8 mouse cellular contexts compared by ENCODE assay signal in the genomic region with DNA sequence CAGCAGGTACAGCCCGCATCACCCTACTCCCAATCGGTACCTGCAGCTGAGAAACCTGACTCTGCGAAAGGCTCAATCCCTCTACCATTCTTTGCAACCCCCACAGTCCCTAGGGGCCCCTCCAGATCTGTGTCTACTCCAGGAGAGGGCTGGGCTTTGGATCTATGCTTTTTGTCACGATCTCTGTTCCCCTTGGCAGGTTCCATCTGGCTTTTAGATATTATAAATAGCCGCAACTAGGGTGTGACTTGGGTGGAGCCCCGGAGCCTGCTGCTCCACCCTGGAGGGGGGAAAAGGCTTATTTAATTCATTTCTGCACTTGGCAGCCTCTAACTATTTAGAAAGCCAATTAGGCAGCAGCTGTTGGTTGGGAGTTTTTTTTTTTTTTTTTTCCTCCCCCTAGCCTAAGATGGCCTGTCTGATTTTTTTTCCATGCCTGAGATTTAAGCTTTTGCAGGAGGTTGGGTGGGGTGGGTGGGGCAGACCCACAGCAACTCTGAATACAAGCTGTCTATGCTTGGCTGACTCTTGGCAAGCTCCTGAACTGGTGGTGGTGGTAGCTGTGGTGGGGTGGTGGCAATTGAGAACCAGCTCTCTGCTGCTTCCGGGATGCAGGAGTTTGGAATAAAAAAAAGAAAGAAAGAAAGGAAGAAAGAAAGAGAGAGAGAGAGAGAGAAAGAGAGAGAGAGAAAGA.
DNase-seq lines count a peak whose midpoint lies in the region; ATAC-seq lines count a peak whose summit lies in the region.

No protein-coding gene starts in this region.

- H3K27me3 ChIP-seq in forebrain, embryonic 12.5 days: no peaks in the 10 kb centered on the region
- no peaks in the 10 kb centered on the region for H3K27me3 ChIP-seq in hindbrain, embryonic 10.5 days (ENCODE audit: insufficient read depth, poor library complexity, severe bottlenecking)
- H3K27me3 ChIP-seq in liver, embryonic 13.5 days: 0 out of 2 replicates have a peak, but pooled peaks cover 5% of the 10 kb centered on the region
- H3K27me3 ChIP-seq in neural tube, embryonic 15.5 days (replicated peaks): no peaks in the 10 kb centered on the region

- H3K36me3 ChIP-seq in forebrain, embryonic 12.5 days (replicated peaks): no peaks in the 10 kb centered on the region
- no peaks in the 10 kb centered on the region for H3K36me3 ChIP-seq in hindbrain, embryonic 10.5 days
- 0 out of 2 replicates have a peak, but pooled peaks cover 3% of the 10 kb centered on the region for H3K36me3 ChIP-seq in liver, embryonic 13.5 days
- H3K36me3 ChIP-seq in neural tube, embryonic 15.5 days: no peaks in the 10 kb centered on the region

- no peak overlapping the region for H3K4me3 ChIP-seq in forebrain, embryonic 12.5 days (replicated peaks)
- no peak overlapping the region for H3K4me3 ChIP-seq in hindbrain, embryonic 10.5 days
- no peak overlapping the region for H3K4me3 ChIP-seq in liver, embryonic 13.5 days (replicated peaks)
- no peak overlapping the region for H3K4me3 ChIP-seq in neural tube, embryonic 15.5 days (replicated peaks)

- no peaks in the 10 kb centered on the region for H3K9me3 ChIP-seq in forebrain, embryonic 12.5 days
- H3K9me3 ChIP-seq in hindbrain, embryonic 10.5 days: no peaks in the 10 kb centered on the region
- no peaks in the 10 kb centered on the region for H3K9me3 ChIP-seq in liver, embryonic 13.5 days (replicated peaks)
- no peaks in the 10 kb centered on the region for H3K9me3 ChIP-seq in neural tube, embryonic 15.5 days (replicated peaks)

- 45% methylated on average over 7 of the region's 7 CpGs for WGBS in forebrain, embryonic 12.5 days
- 60% methylated on average over 7 of the region's 7 CpGs for WGBS in hindbrain, embryonic 10.5 days
- 44% methylated on average over 7 of the region's 7 CpGs for WGBS in liver, embryonic 13.5 days (ENCODE audit: insufficient replicate concordance)
- WGBS in neural tube, embryonic 15.5 days: 38% methylated on average over 7 of the region's 7 CpGs

- H3K4me1 ChIP-seq in forebrain, embryonic 12.5 days: peaks cover 35% of the 10 kb centered on the region
- peaks cover 36% of the 10 kb centered on the region for H3K4me1 ChIP-seq in hindbrain, embryonic 10.5 days (replicated peaks)
- peaks cover 35% of the 10 kb centered on the region for H3K4me1 ChIP-seq in liver, embryonic 13.5 days (replicated peaks)
- H3K4me1 ChIP-seq in neural tube, embryonic 15.5 days: peaks cover 25% of the 10 kb centered on the region

- DNase-seq in spleen, postnatal 36 days (ENCODE audit: low spot score in 2 of 2): peak; percentile 10 to 43
- no peak for DNase-seq in spleen, postnatal 4 days (ENCODE audit: low spot score in 2 of 2)
- DNase-seq in hindbrain, embryonic 10.5 days (ENCODE audit: low spot score): no peak
- peak; percentile 21 for DNase-seq in liver, embryonic 13.5 days
- DNase-seq in cerebellum, adult 11-12 months: no peak
- no peak for DNase-seq in T-cell, adult 2 months (ENCODE audit: low spot score)

- H3K27ac ChIP-seq in forebrain, embryonic 12.5 days: peak overlapping the region; percentile 78
- peak overlapping the region; percentile 64 for H3K27ac ChIP-seq in hindbrain, embryonic 10.5 days
- no peak overlapping the region for H3K27ac ChIP-seq in liver, embryonic 13.5 days
- 0 out of 2 replicates have a peak overlapping the region, but pooled peaks have one; percentile 39 for H3K27ac ChIP-seq in neural tube, embryonic 15.5 days (replicated peaks)

- no peak overlapping the region for H3K9ac ChIP-seq in forebrain, embryonic 12.5 days
- no peak overlapping the region for H3K9ac ChIP-seq in liver, embryonic 13.5 days
- no peak overlapping the region for H3K9ac ChIP-seq in neural tube, embryonic 15.5 days (replicated peaks)

- ATAC-seq in forebrain, embryonic 12.5 days (ENCODE audit: low FRiP score): peak; percentile 78
- peak; percentile 78 for ATAC-seq in liver, embryonic 13.5 days (ENCODE audit: low read depth)
- ATAC-seq in neural tube, embryonic 15.5 days (ENCODE audit: low FRiP score): peak; percentile 22; the same call in 1 of the 2 replicates

- no peak overlapping the region for H3K4me2 ChIP-seq in forebrain, embryonic 12.5 days
- peak overlapping the region; percentile 10; the same call in 1 of the 2 replicates for H3K4me2 ChIP-seq in liver, embryonic 13.5 days
- H3K4me2 ChIP-seq in neural tube, embryonic 15.5 days: no peak overlapping the region

Comparison
In these comparisons a context has a peak if more than half of its experiments do, and no peak if none do; other contexts are left out.
1. DNase-seq: peak in spleen, postnatal 36 days (2 of 2) and liver, embryonic 13.5 days (single experiment); none in spleen, postnatal 4 days (0 of 2), hindbrain, embryonic 10.5 days (single experiment), cerebellum, adult 11-12 months (single experiment) and T-cell, adult 2 months (single experiment).
2. ATAC-seq: peak in every context shown above with its lines; median percentile 78 in forebrain, embryonic 12.5 days; 78 in liver, embryonic 13.5 days; 22 in neural tube, embryonic 15.5 days.